Mouse (Mus musculus): ENCODE measurements around the gene Gabrd.

GRCm38 (mm10) chr4:155401121-155401520 is 3.2 kb upstream of the Gabrd start:
- TF ChIP-seq POLR2A (IDR thresholded peaks at IDR 0.05; ENCODE audit: borderline replicate concordance, insufficient read depth, low read length) = no peak
- no peak for TF ChIP-seq CTCF (IDR thresholded peaks at IDR 0.05; ENCODE audit: borderline replicate concordance, insufficient read depth, low read depth, low read length)
